Comparison of ENCODE assay signal across 8 mouse cellular contexts in genomic region chr16:17405736-17406443, GRCm38 (mm10). TPM values are rescaled to one million over a fixed set of nuclear protein-coding genes. Genes with fewer than 3 reads are reported as not detected.
A peak's percentile ranks its signal among the peaks of the same experiment; 100 is the strongest.
DNase-seq lines count a peak whose midpoint lies in the region; ATAC-seq lines count a peak whose summit lies in the region.

TSS of gene Snap29 (plus strand) at chr16:17405986.
TSS of gene Pi4ka (minus strand) at chr16:17406314.

- under 1% methylated on average over 59 of the region's 69 CpGs for WGBS in heart, embryonic 10.5 days
- under 1% methylated on average over 59 of the region's 69 CpGs for WGBS in kidney, embryonic 15.5 days

- H3K9me3 ChIP-seq in heart, embryonic 10.5 days = no peaks in the 10 kb centered on the region
- no peaks in the 10 kb centered on the region for H3K9me3 ChIP-seq in kidney, embryonic 15.5 days (replicated peaks)

- H3K9ac ChIP-seq in kidney, embryonic 15.5 days = peak within 1 kb of the TSS; percentile 72

- H3K27ac ChIP-seq in heart, embryonic 10.5 days = peak within 1 kb of the TSS; percentile 90
- peak within 1 kb of the TSS; percentile 87 for H3K27ac ChIP-seq in kidney, embryonic 15.5 days

- peak within 1 kb of the TSS; percentile 84 for H3K4me3 ChIP-seq in heart, embryonic 10.5 days
- H3K4me3 ChIP-seq in kidney, embryonic 15.5 days (replicated peaks) = peak within 1 kb of the TSS; percentile 65

- H3K4me1 ChIP-seq in heart, embryonic 10.5 days = peaks cover 26% of the 10 kb centered on the region
- peaks cover 24% of the 10 kb centered on the region for H3K4me1 ChIP-seq in kidney, embryonic 15.5 days

- H3K36me3 ChIP-seq in heart, embryonic 10.5 days = peaks cover 15% of the 10 kb centered on the region; the same call in 1 of the 2 replicates
- H3K36me3 ChIP-seq in kidney, embryonic 15.5 days = peaks cover 8% of the 10 kb centered on the region; the same call in 1 of the 2 replicates

- ATAC-seq in erythroblast, adult 5-6 weeks (replicated peaks; ENCODE audit: low FRiP score, poor library complexity, severe bottlenecking) = peak; percentile 95
- ATAC-seq in kidney, embryonic 15.5 days (replicated peaks; ENCODE audit: low FRiP score) = peak; percentile 98
- ATAC-seq in monocyte, adult 5-6 weeks (replicated peaks; ENCODE audit: insufficient number of reproducible peaks, low FRiP score, low TSS enrichment, poor library complexity, severe bottlenecking) = peak; percentile 90

- H3K27me3 ChIP-seq in heart, embryonic 10.5 days (ENCODE audit: insufficient read depth, poor library complexity, severe bottlenecking) = no peaks in the 10 kb centered on the region
- no peaks in the 10 kb centered on the region for H3K27me3 ChIP-seq in kidney, embryonic 15.5 days

- H3K4me2 ChIP-seq in kidney, embryonic 15.5 days = peak within 1 kb of the TSS; percentile 68

- DNase-seq in B cell, adult 2 months = peak; percentile 100
- DNase-seq in brain, adult 2 months (ENCODE audit: low read depth, low spot score) = peak; percentile 99
- DNase-seq in heart, embryonic 10.5 days (ENCODE audit: low spot score) = peak; percentile 99
- peak; percentile 100 for DNase-seq in liver
- peak; percentile 100 for DNase-seq in spleen, postnatal 4 days (ENCODE audit: low spot score in 2 of 2)

RNA-seq across cellular contexts. Expression of gene Snap29, which starts in this region (rescaled TPM):
- 18.1 and 28.8 TPM in 2 replicates for total RNA-seq in erythroblast, adult 5-6 weeks (2015; ENCODE audit: low replicate concordance)
- 27.6 and 29.0 TPM in 2 replicates for total RNA-seq in erythroblast, adult 5-6 weeks (2017; ENCODE audit: low replicate concordance)
- polyA plus RNA-seq in heart, embryonic 10.5 days (2016; fragmentation: Nextera tagmentation; extraction: Ambion mirVana) = 12.3 and 13.6 TPM in 2 replicates
- 14.2 and 15.2 TPM in 2 replicates for polyA plus RNA-seq in kidney, embryonic 15.5 days (2015; fragmentation: Nextera tagmentation; extraction: Ambion mirVana)
- total RNA-seq in monocyte, adult 5-6 weeks (2017) = 27.6 to 47.3 TPM (median 45.0 TPM) in 3 replicates

RNA-seq across cellular contexts. Expression of gene Pi4ka, which starts in this region (rescaled TPM):
- 9.8 and 30.9 TPM in 2 replicates for total RNA-seq in erythroblast, adult 5-6 weeks (2015; ENCODE audit: low replicate concordance)
- 9.6 and 17.4 TPM in 2 replicates for total RNA-seq in erythroblast, adult 5-6 weeks (2017; ENCODE audit: low replicate concordance)
- polyA plus RNA-seq in heart, embryonic 10.5 days (2016; fragmentation: Nextera tagmentation; extraction: Ambion mirVana) = 33.6 and 40.8 TPM in 2 replicates
- 30.9 and 39.7 TPM in 2 replicates for polyA plus RNA-seq in kidney, embryonic 15.5 days (2015; fragmentation: Nextera tagmentation; extraction: Ambion mirVana)
- total RNA-seq in monocyte, adult 5-6 weeks (2017) = 37.0 to 77.2 TPM (median 57.7 TPM) in 3 replicates

Comparison
In these comparisons a context has a peak if more than half of its experiments do, and no peak if none do; other contexts are left out.
1. Peak in every context shown above with its lines: DNase-seq, ATAC-seq, H3K4me3 ChIP-seq and H3K27ac ChIP-seq.